Mouse (Mus musculus) myocyte (in vitro differentiated cells): ENCODE measurements around the gene Atp6v0d1.

Experiments used
- MAX ChIP-seq: IDR thresholded peaks from one replicate; pipeline ENCODE4 v1.6.1; 2011; ENCODE audit warnings: low read depth, mild to moderate bottlenecking, control low read depth
- POLR2A ChIP-seq: IDR thresholded peaks from one replicate; pipeline ENCODE4 v1.6.1; 2011; ENCODE audit warnings: low read depth, mild to moderate bottlenecking, control low read depth, moderate library complexity; ENCODE audit not compliant: insufficient read length
- POLR2AphosphoS2 ChIP-seq: IDR thresholded peaks from one replicate; pipeline ENCODE4 v1.6.1; 2011; ENCODE audit warnings: low read depth, control low read depth; ENCODE audit not compliant: insufficient read length
- TCF12 ChIP-seq: IDR thresholded peaks from one replicate; pipeline ENCODE4 v1.6.1; 2011; ENCODE audit warnings: mild to moderate bottlenecking, control low read depth; ENCODE audit not compliant: poor library complexity, insufficient read depth, severe bottlenecking

- TF ChIP-seq POLR2A (no peak), MAX (no peak), TCF12 (no peak), POLR2AphosphoS2 (no peak)
Measured at GRCm38 (mm10) chr8:105533892-105534329, 31.9 kb downstream of the Atp6v0d1 start.
